Mouse (Mus musculus): Measurements from ENCODE around the gene Gipc2. TPM values are rescaled to one million over a fixed set of nuclear protein-coding genes. Genes with fewer than 3 reads are reported as not detected.

Gene Gipc2
- polyA plus RNA-seq, 1 experiment from 2014 or later, result 4.3 TPM

Other genes with a start within 250 kb of the Gipc2 start
- gene Dnajb4, start 44.1 kb upstream of the Gipc2 start, polyA plus RNA-seq (2016; fragmentation: Nextera tagmentation; extraction: Ambion mirVana), result 35.2 and 36.8 TPM in 2 replicates
- gene Fubp1, start 44.2 kb upstream of the Gipc2 start, polyA plus RNA-seq (2016; fragmentation: Nextera tagmentation; extraction: Ambion mirVana), result 403 and 416 TPM in 2 replicates
- gene Nexn, start 100.1 kb upstream of the Gipc2 start, polyA plus RNA-seq (2016; fragmentation: Nextera tagmentation; extraction: Ambion mirVana), result 14.0 and 17.0 TPM in 2 replicates
- gene Miga1, start 174.2 kb upstream of the Gipc2 start, polyA plus RNA-seq (2016; fragmentation: Nextera tagmentation; extraction: Ambion mirVana), result 22.2 and 24.9 TPM in 2 replicates
- 53.8 and 54.8 TPM in 2 replicates for gene Usp33, start 180.2 kb upstream of the Gipc2 start, polyA plus RNA-seq (2016; fragmentation: Nextera tagmentation; extraction: Ambion mirVana)
- 56.2 and 58.1 TPM in 2 replicates for gene Zzz3, start 229.2 kb upstream of the Gipc2 start, polyA plus RNA-seq (2016; fragmentation: Nextera tagmentation; extraction: Ambion mirVana)

Data from limb, embryonic 12.5 days (tissue).